Mouse (Mus musculus) heart, embryonic 16.5 days (tissue): ENCODE results near the gene Smim8. TPM values are rescaled to one million over a fixed set of nuclear protein-coding genes. Genes with fewer than 3 reads are reported as not detected.
"Not testable (repeated sequence)": the region's sequence is repeated elsewhere in the genome, so short reads cannot be mapped to it uniquely, and the experiment has no call there.

Source experiments
- ATAC-seq: fragments of 200-750 bp; cut with Nextera tagmentation; replicated peaks from 2 replicates; pipeline ENCODE4 v1.8.0; 2017; ENCODE audit warnings: moderate number of reproducible peaks; ENCODE audit not compliant: insufficient read depth, low FRiP score; ENCODE audit errors: extremely low read depth
- H3K27ac ChIP-seq: fragments of 300-500 bp; sonication (generic); 2 replicates; pipeline ENCODE4 v1.5.1; 2014; ENCODE audit warnings: mild to moderate bottlenecking, low read length, control low read depth, moderate library complexity
- H3K27me3 ChIP-seq: fragments of 300-500 bp; sonication (generic); 2 replicates; pipeline ENCODE4 v1.6.1; 2014; ENCODE audit warnings: low read length, mixed read lengths; ENCODE audit not compliant: control insufficient read depth, insufficient read depth
- H3K36me3 ChIP-seq: fragments of 300-500 bp; sonication (generic); 2 replicates; pipeline ENCODE4 v1.6.1; 2014; ENCODE audit not compliant: control insufficient read depth, insufficient read depth
- H3K4me1 ChIP-seq: fragments of 300-500 bp; sonication (generic); 2 replicates; pipeline ENCODE4 v1.6.1; 2014; ENCODE audit warnings: low read length, mixed read lengths; ENCODE audit not compliant: control insufficient read depth, insufficient read depth
- H3K4me2 ChIP-seq: fragments of 300-500 bp; sonication (generic); 2 replicates; pipeline ENCODE4 v1.6.1; 2014; ENCODE audit warnings: low read depth, mild to moderate bottlenecking, control low read depth, low read length
- H3K4me3 ChIP-seq: fragments of 300-500 bp; sonication (generic); 2 replicates; pipeline ENCODE4 v1.5.1; 2014; ENCODE audit warnings: mild to moderate bottlenecking, control low read depth, low read length
- H3K9ac ChIP-seq: fragments of 300-500 bp; sonication (generic); 2 replicates; pipeline ENCODE4 v1.6.1; 2014; ENCODE audit warnings: low read length, control low read depth
- H3K9me3 ChIP-seq: fragments of 300-500 bp; sonication (generic); replicated peaks from 2 replicates; pipeline ENCODE4 v1.6.1; 2016; ENCODE audit warnings: low read length; ENCODE audit not compliant: control insufficient read depth
- WGBS: fragments of 180-500 bp; shearing (Covaris S2); extraction: QIAGEN DNeasy Blood & Tissue Kit; methylation state at CpG from one replicate; pipeline ENCODE4 v1.1.7; 2014; 5-methylcytosine and 5-hydroxymethylcytosine counted together
- polyA plus RNA-seq: library from polyadenylated mRNA; unstranded; fragments of >200 nt; fragmentation: Nextera tagmentation; extraction: Ambion mirVana; gene quantifications from 2 replicates; pipeline ENCODE4 v1.2.1, GENCODE M21; 2015

The Smim8 gene
- polyA plus RNA-seq, 1 experiment from 2014 or later: 69.9 TPM

DNA sequence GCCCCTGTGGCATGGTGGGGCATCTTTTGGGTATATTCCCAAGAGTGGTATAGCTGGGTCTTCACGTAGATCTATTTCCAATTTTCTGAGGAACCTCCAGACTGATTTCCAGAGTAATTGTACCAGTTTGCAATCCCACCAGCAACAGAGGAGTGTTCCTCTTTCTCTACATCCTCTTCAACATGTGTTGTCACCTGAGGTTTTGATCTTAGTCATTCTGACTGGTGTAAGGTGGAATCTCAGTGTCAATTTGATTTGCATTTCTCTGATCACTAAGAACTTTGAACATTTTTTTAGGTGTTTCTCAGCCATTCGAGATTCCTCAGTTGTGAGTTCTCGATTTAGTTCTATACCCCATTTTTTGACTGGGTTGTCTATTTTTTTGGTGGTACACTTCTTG lies 52.5 kb downstream of the Smim8 start:
- H3K4me3 ChIP-seq, H3K4me2 ChIP-seq, H3K27ac ChIP-seq, H3K9ac ChIP-seq, ATAC-seq, H3K4me1 ChIP-seq, H3K36me3 ChIP-seq, H3K27me3 ChIP-seq, H3K9me3 ChIP-seq: not testable (repeated sequence)
- 77% methylated on average over 3 of the region's 3 CpGs for WGBS

DNA sequence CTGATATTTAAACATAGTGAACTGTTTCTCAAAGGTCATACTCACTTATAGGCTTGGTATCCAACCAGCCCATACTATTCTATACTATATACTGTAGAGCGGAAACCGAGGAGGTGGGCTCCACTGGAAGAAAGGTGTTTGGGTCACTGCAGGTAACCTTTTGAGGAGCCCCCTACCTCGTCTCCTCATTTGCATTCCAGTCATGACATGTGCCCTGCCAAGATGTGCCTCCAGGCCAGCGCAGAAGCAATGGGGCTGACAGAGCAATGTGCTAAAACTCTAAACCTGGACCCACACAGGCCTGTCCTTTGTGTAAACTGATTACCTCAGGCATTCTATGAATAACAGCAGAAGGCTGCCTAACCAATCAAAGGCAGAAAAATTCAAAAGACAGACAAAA lies 53.9 kb downstream of the Smim8 start:
- WGBS: 64% methylated on average over 4 of the region's 4 CpGs

DNA sequence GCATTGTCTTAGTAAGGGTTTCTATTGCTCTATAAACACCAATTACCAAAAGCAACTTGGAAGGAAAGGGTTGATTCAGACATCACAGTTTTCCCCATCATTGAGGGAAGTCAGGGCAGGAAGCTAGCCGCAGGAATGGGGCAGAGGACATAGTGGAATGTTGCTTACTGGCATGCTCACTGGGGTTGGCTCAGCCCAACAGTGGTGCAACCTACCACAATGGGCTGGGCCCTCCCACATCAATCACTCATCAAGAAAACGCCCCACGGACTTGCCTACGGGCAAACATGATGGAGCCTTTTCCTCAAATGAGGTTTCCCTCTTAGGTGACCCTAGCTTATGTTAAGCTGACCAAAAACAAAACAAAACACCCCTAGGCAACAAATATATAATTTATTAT lies 55.0 kb downstream of the Smim8 start:
- Histone ChIP-seq H3K9me3 (peaks cover 10% of the 10 kb centered on the region), H3K36me3 (no peaks in the 10 kb centered on the region), H3K4me3 (no peak overlapping the region), H3K27me3 (no peaks in the 10 kb centered on the region), H3K4me1 (no peaks in the 10 kb centered on the region), H3K4me2 (no peak overlapping the region), H3K9ac (no peak overlapping the region), H3K27ac (no peak overlapping the region)
- WGBS: 56% methylated on average over 4 of the region's 4 CpGs
- ATAC-seq: no peak

More for the DNA sequence above, 53.9 kb downstream of the Smim8 start:
- H3K4me1 ChIP-seq: no peaks in the 10 kb centered on the region
- no peak overlapping the region for H3K27ac ChIP-seq
- no peak overlapping the region for H3K4me3 ChIP-seq
- no peak overlapping the region for H3K9ac ChIP-seq
- H3K36me3 ChIP-seq: no peaks in the 10 kb centered on the region
- H3K9me3 ChIP-seq: peaks cover 5% of the 10 kb centered on the region
- no peaks in the 10 kb centered on the region for H3K27me3 ChIP-seq
- H3K4me2 ChIP-seq: no peak overlapping the region
- ATAC-seq: no peak

DNA sequence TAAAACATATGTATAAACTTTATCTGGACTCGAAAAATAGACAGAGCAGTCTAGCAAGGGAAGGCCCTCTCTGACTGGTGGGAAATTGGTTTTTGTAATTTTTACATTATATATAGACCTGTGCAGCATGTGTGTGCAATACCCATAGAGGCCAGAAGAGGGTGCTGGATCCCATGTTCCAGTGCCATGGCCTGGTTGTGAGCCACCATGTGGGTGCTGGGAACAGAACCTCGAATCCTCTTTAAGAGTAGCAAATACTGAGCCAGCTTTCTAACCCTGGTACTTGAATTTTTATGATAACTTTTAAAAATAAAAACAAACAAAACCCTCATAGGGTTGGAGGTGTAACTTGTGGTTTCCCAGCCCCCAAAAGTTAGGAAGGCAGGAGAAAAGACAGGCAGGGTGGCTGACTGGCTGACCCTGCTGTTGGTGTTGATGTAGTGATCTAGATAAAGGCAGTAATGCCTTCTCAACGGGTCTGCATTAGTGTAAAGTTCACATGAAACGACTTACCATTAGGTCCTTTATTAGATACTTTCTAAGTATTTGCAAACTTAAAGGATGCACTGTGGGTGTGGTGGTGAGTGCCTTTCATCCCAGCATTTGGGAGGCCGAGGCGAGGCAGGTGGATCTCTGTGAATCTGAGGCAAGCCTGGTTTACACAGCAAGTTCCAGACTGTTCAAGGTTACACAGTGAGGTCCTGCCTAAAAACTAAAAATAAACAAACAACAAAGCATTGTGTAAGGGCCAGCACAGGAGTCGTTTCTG lies 57.9 kb downstream of the Smim8 start:
- Histone ChIP-seq H3K27me3 (no peaks in the 10 kb centered on the region), H3K9me3 (peaks cover 10% of the 10 kb centered on the region), H3K4me3 (no peak overlapping the region), H3K36me3 (no peaks in the 10 kb centered on the region), H3K4me2 (no peak overlapping the region), H3K27ac (no peak overlapping the region), H3K4me1 (no peaks in the 10 kb centered on the region), H3K9ac (no peak overlapping the region)
- WGBS: 87% methylated on average over 7 of the region's 7 CpGs
- no peak for ATAC-seq

DNA sequence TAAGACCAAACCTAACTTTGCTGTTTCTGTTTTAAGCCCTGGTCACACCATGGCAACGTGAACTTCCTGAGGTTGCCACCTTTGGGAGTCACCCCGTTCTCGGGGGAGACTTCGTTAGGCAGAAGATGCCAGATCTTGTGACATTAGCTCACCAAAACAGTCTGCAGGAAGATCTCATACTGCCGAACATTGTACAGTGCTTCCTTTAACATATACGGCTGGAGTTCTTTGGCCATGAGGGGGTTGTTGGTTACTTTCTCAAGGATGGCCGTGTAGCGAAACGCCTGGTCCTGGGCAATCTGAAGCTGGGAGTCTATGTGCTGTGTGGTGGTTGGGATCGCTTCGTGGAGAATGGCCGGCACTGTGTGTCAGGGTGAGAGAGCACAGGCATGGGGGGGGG lies 58.8 kb downstream of the Smim8 start:
- H3K4me1 ChIP-seq: no peaks in the 10 kb centered on the region
- 95% methylated on average over 12 of the region's 12 CpGs for WGBS
- H3K4me2 ChIP-seq: no peak overlapping the region
- H3K27ac ChIP-seq: no peak overlapping the region
- H3K27me3 ChIP-seq: no peaks in the 10 kb centered on the region
- H3K9ac ChIP-seq: no peak overlapping the region
- ATAC-seq: no peak
- no peak overlapping the region for H3K4me3 ChIP-seq
- H3K36me3 ChIP-seq: no peaks in the 10 kb centered on the region
- peaks cover 10% of the 10 kb centered on the region for H3K9me3 ChIP-seq

Other genes starting within 250 kb of the Smim8 start
- gene Akirin2, start 227.5 kb downstream of the Smim8 start, polyA plus RNA-seq: 28.1 and 31.0 TPM in 2 replicates
- 63.2 and 68.9 TPM in 2 replicates for gene Orc3, start 163.5 kb downstream of the Smim8 start, polyA plus RNA-seq
- 51.3 and 56.9 TPM in 2 replicates for gene Rars2, start 163.5 kb downstream of the Smim8 start, polyA plus RNA-seq
- gene Slc35a1, start 91.0 kb downstream of the Smim8 start, polyA plus RNA-seq: 42.9 and 43.4 TPM in 2 replicates
- 1.3 and 1.5 TPM in 2 replicates for gene Cfap206, start 48.2 kb downstream of the Smim8 start, polyA plus RNA-seq
- gene Gm136, start 22.2 kb downstream of the Smim8 start, polyA plus RNA-seq: not detected in 2 replicates
- gene Zfp292, start 104.5 kb upstream of the Smim8 start, polyA plus RNA-seq: 12.4 and 13.0 TPM in 2 replicates
- not detected in 2 replicates for gene Cga, start 115.4 kb upstream of the Smim8 start, polyA plus RNA-seq